Mouse (Mus musculus) liver, embryonic 16.5 days (tissue): ENCODE measurements around the gene 9930111J21Rik1. TPM values are rescaled to one million over a fixed set of nuclear protein-coding genes. Genes with fewer than 3 reads are reported as not detected.
"Not testable (repeated sequence)": the region's sequence is repeated elsewhere in the genome, so short reads cannot be mapped to it uniquely, and the experiment has no call there.

Experiments
- ATAC-seq: fragments of 200-750 bp; cut with Nextera tagmentation; 2 replicates; pipeline ENCODE4 v1.8.0; 2017; ENCODE audit warnings: low read depth, mild to moderate bottlenecking, moderate number of reproducible peaks, moderate library complexity
- H3K27ac ChIP-seq: fragments of 300-500 bp; sonication (generic); 2 replicates; pipeline ENCODE4 v1.5.1; 2014; ENCODE audit warnings: mild to moderate bottlenecking, low read length
- H3K27me3 ChIP-seq: fragments of 300-500 bp; sonication (generic); 2 replicates; pipeline ENCODE4 v1.6.1; 2014; ENCODE audit warnings: low read depth, low read length, mixed read lengths; ENCODE audit not compliant: control insufficient read depth, insufficient read depth
- H3K36me3 ChIP-seq: fragments of 300-500 bp; sonication (generic); 2 replicates; pipeline ENCODE4 v1.6.1; 2014; ENCODE audit warnings: mild to moderate bottlenecking; ENCODE audit not compliant: control insufficient read depth, insufficient read depth
- H3K4me1 ChIP-seq: fragments of 300-500 bp; sonication (generic); 2 replicates; pipeline ENCODE4 v1.6.1; 2014; ENCODE audit warnings: low read depth, low read length, mixed read lengths; ENCODE audit not compliant: control insufficient read depth
- H3K4me2 ChIP-seq: fragments of 300-500 bp; sonication (generic); 2 replicates; pipeline ENCODE4 v1.6.1; 2014; ENCODE audit warnings: low read depth, low read length, mixed read lengths
- H3K4me3 ChIP-seq: fragments of 300-500 bp; sonication (generic); 2 replicates; pipeline ENCODE4 v1.5.1; 2014; ENCODE audit warnings: low read depth, mild to moderate bottlenecking, low read length
- H3K9ac ChIP-seq: fragments of 300-500 bp; sonication (generic); 2 replicates; pipeline ENCODE4 v1.6.1; 2014; ENCODE audit warnings: low read depth, low read length
- H3K9me3 ChIP-seq: fragments of 300-500 bp; sonication (generic); replicated peaks from 2 replicates; pipeline ENCODE4 v1.6.1; 2016; ENCODE audit warnings: low read length; ENCODE audit not compliant: control insufficient read depth
- whole genome bisulfite sequencing: fragments of 180-500 bp; shearing (Covaris S2); extraction: QIAGEN DNeasy Blood & Tissue Kit; methylation state at CpG from one replicate; pipeline ENCODE4 v1.1.7; 2014; ENCODE audit not compliant: insufficient replicate concordance; 5-methylcytosine and 5-hydroxymethylcytosine counted together
- polyA plus RNA-seq: library from polyadenylated mRNA; unstranded; fragments of >200 nt; fragmentation: Nextera tagmentation; extraction: Ambion mirVana; gene quantifications from 2 replicates; pipeline ENCODE4 v1.2.1, GENCODE M21; 2015

The 9930111J21Rik1 gene
- polyA plus RNA-seq, 1 experiment from 2014 or later, result 1.4 TPM

DNA sequence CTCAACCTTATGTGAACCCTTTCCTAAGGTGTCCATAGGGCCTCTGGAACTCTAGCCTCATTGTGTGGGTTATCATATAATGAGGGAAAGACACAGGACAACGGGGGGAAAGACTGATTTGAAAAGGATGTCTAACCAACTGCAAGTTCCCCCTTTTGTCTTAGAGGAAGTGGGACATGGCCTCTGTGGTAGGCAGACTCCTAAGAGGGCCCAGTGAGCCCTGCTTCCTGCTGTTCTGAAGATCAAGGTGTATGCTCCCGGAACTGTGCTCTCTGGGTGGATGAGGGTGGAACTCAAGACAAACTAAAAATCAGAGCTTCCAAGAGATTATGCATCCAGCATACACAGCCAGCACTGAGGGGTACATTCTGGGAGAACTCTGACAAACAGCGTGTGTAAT, 9.0 kb upstream of the 9930111J21Rik1 start:
- H3K9me3 ChIP-seq, H3K27me3 ChIP-seq, H3K4me2 ChIP-seq, H3K36me3 ChIP-seq, H3K4me1 ChIP-seq, H3K9ac ChIP-seq, ATAC-seq, H3K27ac ChIP-seq, H3K4me3 ChIP-seq: not testable (repeated sequence)
- 35% methylated on average over 2 of the region's 3 CpGs for WGBS

DNA sequence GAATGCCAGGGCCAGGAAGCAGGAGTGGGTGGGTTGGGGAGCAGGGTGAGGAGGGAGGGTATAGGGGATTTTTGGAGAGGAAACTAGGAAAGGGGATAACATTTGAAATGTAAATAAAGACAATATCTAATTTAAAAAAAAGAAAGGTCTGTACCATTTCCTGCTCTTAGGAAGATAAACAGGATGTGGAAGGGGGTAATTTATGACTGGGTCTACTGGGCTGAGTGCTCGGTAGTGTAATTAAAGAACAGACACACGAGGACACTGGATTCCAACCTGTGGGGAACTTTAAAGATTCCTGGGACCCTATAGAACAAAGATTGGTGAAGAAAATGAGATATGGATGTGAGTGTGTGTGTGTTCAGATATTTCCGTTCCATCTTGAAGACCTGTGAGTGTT, 3.6 kb upstream of the 9930111J21Rik1 start:
- H3K27me3 ChIP-seq, H3K4me3 ChIP-seq, H3K9me3 ChIP-seq, H3K27ac ChIP-seq, H3K4me2 ChIP-seq, H3K9ac ChIP-seq, H3K36me3 ChIP-seq, H3K4me1 ChIP-seq, ATAC-seq: not testable (repeated sequence)
- WGBS, result no CpG with 5 or more reads among the region's 3 CpGs

DNA sequence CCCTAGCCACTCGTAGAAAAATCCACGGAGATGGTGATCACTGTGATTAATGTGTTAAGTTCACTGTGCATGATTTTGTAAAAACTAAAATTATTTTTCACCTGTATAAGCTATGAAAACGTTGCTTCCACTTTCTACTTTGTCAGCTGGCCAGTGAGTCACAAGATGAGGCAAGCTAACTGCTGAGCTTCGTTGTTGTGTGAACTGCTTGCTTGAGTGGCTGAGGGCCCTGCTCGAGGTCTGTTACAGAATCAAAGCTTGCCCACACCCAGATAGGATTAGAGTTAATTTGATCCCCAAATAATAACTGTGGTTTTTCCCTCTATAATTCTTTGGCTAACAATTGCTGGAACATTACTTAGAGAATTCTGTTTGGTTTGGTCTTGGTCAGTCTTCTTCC, 854 bp upstream of the 9930111J21Rik1 start:
- no CpG with 5 or more reads among the region's 5 CpGs for WGBS
- not testable (repeated sequence) for H3K27me3 ChIP-seq, H3K4me3 ChIP-seq, H3K9ac ChIP-seq, ATAC-seq, H3K36me3 ChIP-seq, H3K27ac ChIP-seq, H3K4me2 ChIP-seq, H3K9me3 ChIP-seq, H3K4me1 ChIP-seq

DNA sequence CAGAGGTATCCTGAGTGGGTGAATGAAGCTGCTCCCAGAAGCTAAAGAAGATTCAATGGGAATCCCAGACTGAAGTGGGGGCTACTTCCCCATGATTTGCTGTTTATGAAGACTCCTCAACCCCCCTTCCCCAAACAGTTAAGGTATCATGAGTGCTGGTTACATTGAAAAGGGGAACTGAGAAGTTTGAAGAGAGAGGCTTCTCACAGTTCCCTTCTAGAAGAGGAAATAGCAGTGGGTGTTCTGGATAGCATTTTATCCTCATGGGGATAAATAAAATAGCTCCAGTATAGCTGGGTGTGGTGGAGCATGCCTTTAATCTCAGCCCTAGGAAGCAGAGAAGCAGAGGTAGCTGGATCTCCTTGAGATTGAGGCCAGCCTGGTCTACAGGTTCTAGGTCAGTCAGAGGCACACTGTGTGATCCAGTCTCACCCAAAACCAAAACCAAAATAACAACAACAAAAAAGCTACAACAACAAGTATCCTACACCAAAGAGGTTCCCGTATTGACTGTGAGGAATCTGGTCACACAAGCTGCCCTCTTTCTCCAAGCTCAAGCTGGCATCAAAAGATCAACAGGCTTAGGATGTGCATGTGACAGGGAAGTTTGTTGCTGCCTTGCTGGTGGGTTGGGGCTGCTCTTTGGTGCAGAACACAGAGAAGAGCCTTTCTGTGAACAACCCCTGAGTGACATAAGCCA, 808 bp downstream of the 9930111J21Rik1 start, which contains the start of gene Olfr56:
TSS of gene Olfr56 (plus strand) at position 650 of the 700 bp plus-strand sequence.
- H3K36me3 ChIP-seq, H3K4me1 ChIP-seq, ATAC-seq, H3K27me3 ChIP-seq, H3K4me2 ChIP-seq, H3K9me3 ChIP-seq, H3K4me3 ChIP-seq, H3K9ac ChIP-seq, H3K27ac ChIP-seq: not testable (repeated sequence)
- WGBS, result no CpG with 5 or more reads among the region's 1 CpGs

DNA sequence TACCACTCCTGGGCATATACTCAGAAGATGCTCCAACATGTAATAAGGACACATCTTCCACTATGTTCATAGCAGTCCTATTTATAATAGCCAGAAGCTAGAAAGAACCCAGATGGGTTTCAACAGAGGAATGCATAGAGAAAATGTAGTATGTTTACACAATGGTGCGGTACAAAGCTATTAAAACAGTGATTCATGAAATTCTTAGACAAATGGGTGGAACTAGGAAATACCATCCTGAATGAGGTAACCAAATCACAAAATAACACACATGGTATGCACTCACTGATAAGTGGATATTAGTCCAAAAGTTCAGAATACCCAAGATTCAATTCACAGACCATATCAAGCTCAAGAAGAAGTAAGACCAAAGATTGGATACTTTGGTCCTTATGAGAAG, 4.5 kb downstream of the 9930111J21Rik1 start:
- no CpG with 5 or more reads among the region's 1 CpGs for WGBS
- not testable (repeated sequence) for H3K27ac ChIP-seq, ATAC-seq, H3K9me3 ChIP-seq, H3K36me3 ChIP-seq, H3K4me3 ChIP-seq, H3K9ac ChIP-seq, H3K27me3 ChIP-seq, H3K4me2 ChIP-seq, H3K4me1 ChIP-seq

DNA sequence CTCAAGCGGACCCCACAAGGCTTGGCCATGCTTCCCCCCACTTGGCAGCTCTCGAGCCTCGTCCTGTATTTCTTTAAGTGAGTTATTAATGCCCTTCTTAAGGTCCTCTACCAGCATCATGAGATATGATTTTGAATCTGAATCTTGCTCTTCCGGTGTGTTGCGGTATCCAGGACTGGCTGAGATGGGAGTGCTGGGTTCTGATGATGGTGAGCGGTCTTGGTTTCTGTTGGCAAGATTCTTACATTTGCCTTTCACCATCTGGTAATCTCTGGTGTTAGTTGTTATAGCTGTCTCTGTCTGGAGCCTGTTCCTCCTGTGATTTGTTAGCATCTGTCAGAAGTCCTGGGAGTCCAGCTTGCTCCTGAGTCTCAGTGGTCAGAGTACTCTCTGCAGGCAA, 33.1 kb downstream of the 9930111J21Rik1 start, which contains the start of gene Psme2b:
TSS of gene Psme2b (minus strand) at position 101 of the 400 bp plus-strand sequence.
- H3K4me1 ChIP-seq, ATAC-seq, H3K36me3 ChIP-seq, H3K27me3 ChIP-seq, H3K4me2 ChIP-seq, H3K4me3 ChIP-seq, H3K9ac ChIP-seq, H3K9me3 ChIP-seq, H3K27ac ChIP-seq: not testable (repeated sequence)
- 72% methylated on average over 6 of the region's 6 CpGs for WGBS

DNA sequence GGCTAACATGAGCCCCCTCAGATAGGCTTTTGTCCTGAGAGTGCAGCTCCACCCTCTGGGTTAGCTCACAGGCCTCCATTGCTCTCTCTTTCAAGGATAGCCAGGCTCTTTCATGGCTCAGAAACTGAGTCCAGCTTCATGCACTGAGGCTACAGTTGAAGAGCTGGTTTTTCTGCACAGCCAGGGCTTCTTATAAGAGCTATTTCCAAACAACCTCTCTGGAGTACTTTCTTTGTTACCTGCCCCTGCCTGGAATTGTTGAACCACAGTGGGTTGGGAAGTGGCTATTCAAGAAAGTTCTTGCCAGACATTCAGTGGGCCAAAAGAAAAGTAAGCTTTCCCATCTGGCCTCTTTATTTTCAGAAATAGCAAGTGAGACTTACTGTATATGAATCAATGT, 39.9 kb downstream of the 9930111J21Rik1 start:
- H3K9me3 ChIP-seq, H3K27ac ChIP-seq, H3K36me3 ChIP-seq, ATAC-seq, H3K27me3 ChIP-seq, H3K9ac ChIP-seq, H3K4me2 ChIP-seq, H3K4me3 ChIP-seq, H3K4me1 ChIP-seq: not testable (repeated sequence)

DNA sequence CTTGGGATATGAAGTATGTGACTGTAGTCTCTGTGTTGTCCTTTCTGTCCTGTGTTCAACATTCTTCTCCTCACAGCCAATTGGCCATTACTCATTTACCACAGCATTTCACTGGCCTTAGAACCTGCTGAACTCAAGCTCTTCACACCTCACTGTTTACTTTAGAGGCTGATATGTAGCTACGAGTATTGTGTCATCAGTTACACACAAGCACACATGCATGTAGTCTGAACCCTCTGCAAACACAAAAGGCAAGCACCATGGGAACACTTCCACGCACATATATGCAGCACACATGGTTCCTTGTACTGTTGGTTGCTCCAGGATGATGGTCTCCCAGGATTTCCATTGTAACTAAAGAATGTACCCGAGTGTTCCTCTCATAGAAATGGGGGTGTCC, 43.9 kb downstream of the 9930111J21Rik1 start:
- not testable (repeated sequence) for H3K4me3 ChIP-seq, H3K27ac ChIP-seq, H3K4me2 ChIP-seq, H3K36me3 ChIP-seq, H3K9ac ChIP-seq, H3K9me3 ChIP-seq, H3K27me3 ChIP-seq, ATAC-seq, H3K4me1 ChIP-seq
- no CpG with 5 or more reads among the region's 3 CpGs for whole genome bisulfite sequencing

DNA sequence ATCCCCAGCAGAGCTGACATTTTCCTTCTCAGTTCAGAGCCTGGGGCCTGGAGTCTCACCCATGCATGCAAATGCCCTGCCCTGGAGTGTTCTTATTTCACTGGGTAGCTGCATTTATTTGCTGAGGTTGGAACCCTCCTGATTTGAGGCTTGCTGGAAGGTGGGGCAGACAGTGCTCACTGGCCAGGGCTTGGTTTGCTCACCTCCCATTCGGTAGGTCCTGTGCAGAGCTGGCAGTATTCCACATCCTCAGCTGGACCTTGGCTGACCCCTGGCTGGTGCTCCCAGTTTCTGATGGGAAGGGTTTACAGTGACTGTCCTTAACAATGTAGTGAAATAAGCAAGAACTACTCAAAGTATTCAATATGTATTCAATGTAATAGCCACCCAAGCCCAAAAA, 45.3 kb downstream of the 9930111J21Rik1 start:
- not testable (repeated sequence) for H3K27ac ChIP-seq, H3K9me3 ChIP-seq, H3K9ac ChIP-seq, H3K4me1 ChIP-seq, ATAC-seq, H3K27me3 ChIP-seq, H3K4me2 ChIP-seq, H3K4me3 ChIP-seq, H3K36me3 ChIP-seq
- WGBS, result 63% methylated on average over 1 of the region's 1 CpGs
